Mouse (Mus musculus) intestine, embryonic 15.5 days (tissue): ENCODE results near the gene Tlx2. TPM values are rescaled to one million over a fixed set of nuclear protein-coding genes. Genes with fewer than 3 reads are reported as not detected.
A peak's percentile ranks its signal among the peaks of the same experiment; 100 is the strongest.

Source experiments
- ATAC-seq: fragments of 200-750 bp; cut with Nextera tagmentation; 2 replicates; pipeline ENCODE4 v1.8.0; 2017; ENCODE audit warnings: moderate TSS enrichment, moderate library complexity
- H3K27ac ChIP-seq: fragments of 300-500 bp; sonication (generic); 2 replicates; pipeline ENCODE4 v1.5.1; 2015; ENCODE audit warnings: mild to moderate bottlenecking, inconsistent platforms
- H3K27me3 ChIP-seq: fragments of 300-500 bp; sonication (generic); replicated peaks from 2 replicates; pipeline ENCODE4 v1.6.1; 2015; ENCODE audit warnings: inconsistent platforms
- H3K36me3 ChIP-seq: fragments of 300-500 bp; sonication (generic); 2 replicates; pipeline ENCODE4 v1.6.1; 2015; ENCODE audit warnings: inconsistent platforms
- H3K4me1 ChIP-seq: fragments of 300-500 bp; sonication (generic); replicated peaks from 2 replicates; pipeline ENCODE4 v1.6.1; 2015; ENCODE audit warnings: inconsistent platforms
- H3K4me2 ChIP-seq: fragments of 300-500 bp; sonication (generic); replicated peaks from 2 replicates; pipeline ENCODE4 v1.6.1; 2015; ENCODE audit warnings: mild to moderate bottlenecking, inconsistent platforms
- H3K4me3 ChIP-seq: fragments of 300-500 bp; sonication (generic); replicated peaks from 2 replicates; pipeline ENCODE4 v1.5.1; 2015; ENCODE audit warnings: inconsistent platforms
- H3K9ac ChIP-seq: fragments of 300-500 bp; sonication (generic); 2 replicates; pipeline ENCODE4 v1.6.1; 2015; ENCODE audit warnings: inconsistent platforms
- H3K9me3 ChIP-seq: fragments of 300-500 bp; sonication (generic); 2 replicates; pipeline ENCODE4 v1.6.1; 2016; ENCODE audit warnings: inconsistent platforms
- WGBS: fragments of 180-500 bp; shearing (Covaris S2); methylation state at CpG from one replicate; pipeline ENCODE4 v1.1.7; 2015; 5-methylcytosine and 5-hydroxymethylcytosine counted together
- polyA plus RNA-seq: library from polyadenylated mRNA; unstranded; fragments of >200 nt; fragmentation: Nextera tagmentation; extraction: Ambion mirVana; gene quantifications from 2 replicates; pipeline ENCODE4 v1.2.1, GENCODE M21; 2015

The Tlx2 gene
- polyA plus RNA-seq, 1 experiment from 2014 or later: 22.5 TPM

DNA sequence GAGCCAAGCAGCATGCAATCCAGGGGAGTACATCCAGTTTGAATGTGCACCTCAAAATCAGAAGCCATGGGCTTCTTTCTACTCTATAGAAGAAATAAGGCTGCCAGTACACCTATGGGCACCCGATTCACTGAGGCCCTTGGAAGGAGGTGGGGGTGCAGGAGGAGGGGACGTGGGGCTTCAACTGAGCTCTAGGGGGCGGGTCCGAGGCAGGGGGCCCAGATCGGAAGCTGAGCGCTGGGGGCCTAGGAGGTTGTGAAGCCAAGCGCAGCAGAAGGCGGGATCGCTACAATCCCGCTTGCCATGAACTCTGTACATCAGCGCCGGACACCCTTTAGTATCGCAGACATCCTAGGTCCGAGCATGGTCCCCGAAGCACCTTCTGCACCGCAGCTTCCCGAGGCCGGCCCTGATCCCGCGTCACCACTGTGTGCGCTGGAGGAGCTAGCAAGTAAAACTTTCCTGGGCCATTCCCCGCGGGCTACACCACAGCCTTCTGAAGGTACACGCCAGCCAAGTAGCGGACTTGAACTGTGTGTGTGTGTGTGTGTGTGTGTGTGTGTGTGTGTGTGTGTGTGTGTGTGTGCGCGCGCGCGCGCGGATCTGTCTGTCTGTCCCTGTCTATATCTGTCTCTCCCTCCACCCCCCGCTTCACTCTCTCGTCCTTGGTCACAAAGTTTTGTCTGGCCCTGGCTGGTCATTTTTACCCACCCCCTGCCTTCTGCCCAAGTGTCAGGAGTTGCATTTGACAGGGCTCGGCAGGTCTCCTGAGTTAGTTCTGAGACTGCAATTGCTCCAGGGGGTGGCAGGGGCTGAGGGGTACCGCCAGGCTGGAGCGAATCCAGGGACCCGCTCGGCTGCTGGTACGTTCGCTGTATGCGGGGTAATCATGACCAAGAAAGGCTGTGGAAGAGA, 16.3 kb upstream of the Tlx2 start, which contains the start of gene Lbx2:
Gene Lbx2 (plus strand): TSS at position 247 of the 915 bp plus-strand sequence.
- Histone ChIP-seq H3K9ac (no peak within 1 kb of the TSS), H3K27ac (no peak within 1 kb of the TSS), H3K9me3 (no peaks in the 10 kb centered on the region), H3K27me3 (peaks cover 69% of the 10 kb centered on the region), H3K4me2 (peak within 1 kb of the TSS; percentile 56), H3K4me1 (peaks cover 14% of the 10 kb centered on the region), H3K4me3 (peak within 1 kb of the TSS; percentile 22), H3K36me3 (no peaks in the 10 kb centered on the region)
- ATAC-seq: no peak
- 5% methylated on average over 41 of the region's 42 CpGs for WGBS

DNA sequence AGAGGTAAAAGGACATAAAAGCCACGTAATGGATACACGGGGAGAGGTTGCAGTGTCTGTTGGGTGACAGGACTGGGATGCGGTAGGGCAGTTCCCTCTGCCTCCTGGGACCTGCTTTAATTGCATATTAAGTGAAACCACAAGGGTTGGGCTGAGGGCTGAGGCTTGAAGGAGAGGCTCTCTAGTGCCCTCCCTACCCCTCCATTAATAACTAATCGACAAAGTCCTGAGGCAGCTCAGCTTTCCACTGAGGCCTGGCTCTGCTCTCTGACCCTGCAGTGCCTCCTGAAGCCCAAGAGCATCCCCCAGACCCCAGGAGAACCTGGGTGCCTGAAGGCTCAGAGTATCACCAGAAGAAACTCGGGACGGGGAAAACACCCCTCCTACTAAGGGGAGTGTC, 14.4 kb upstream of the Tlx2 start:
- no peak overlapping the region for H3K4me3 ChIP-seq
- no peaks in the 10 kb centered on the region for H3K9me3 ChIP-seq
- H3K27me3 ChIP-seq: peaks cover 64% of the 10 kb centered on the region
- no peak for ATAC-seq
- H3K36me3 ChIP-seq: peaks cover 6% of the 10 kb centered on the region; the same call in 1 of the 2 replicates
- peaks cover 14% of the 10 kb centered on the region for H3K4me1 ChIP-seq
- 15% methylated on average over 6 of the region's 6 CpGs for WGBS
- H3K4me2 ChIP-seq: no peak overlapping the region
- H3K9ac ChIP-seq: no peak overlapping the region
- no peak overlapping the region for H3K27ac ChIP-seq

DNA sequence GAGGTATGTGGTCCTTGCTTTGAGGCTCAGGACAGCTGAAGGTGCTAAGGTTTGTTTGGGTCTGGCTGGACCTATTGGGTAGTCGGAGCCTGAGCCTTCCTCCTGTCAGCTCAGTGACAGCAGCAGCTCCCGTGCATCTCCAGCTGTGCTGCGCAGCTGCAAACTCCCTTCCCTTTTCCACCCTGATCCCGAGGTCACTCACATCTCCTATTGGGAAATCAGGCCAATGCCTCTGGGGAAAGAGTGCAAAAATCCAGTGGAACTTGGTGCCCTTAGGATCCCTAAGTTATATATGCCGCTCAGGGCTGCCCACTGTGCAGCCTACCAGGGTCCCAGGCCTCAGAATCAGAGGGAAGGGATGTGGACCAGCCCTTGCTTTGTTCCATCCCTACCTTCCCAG, 13.4 kb upstream of the Tlx2 start:
- H3K36me3 ChIP-seq: peaks cover 6% of the 10 kb centered on the region; the same call in 1 of the 2 replicates
- no peak overlapping the region for H3K4me2 ChIP-seq
- peaks cover 56% of the 10 kb centered on the region for H3K27me3 ChIP-seq
- H3K4me1 ChIP-seq: peaks cover 14% of the 10 kb centered on the region
- 34% methylated on average over 5 of the region's 5 CpGs for WGBS
- ATAC-seq: no peak
- H3K4me3 ChIP-seq: no peak overlapping the region
- H3K27ac ChIP-seq: no peak overlapping the region
- no peak overlapping the region for H3K9ac ChIP-seq
- H3K9me3 ChIP-seq: no peaks in the 10 kb centered on the region

DNA sequence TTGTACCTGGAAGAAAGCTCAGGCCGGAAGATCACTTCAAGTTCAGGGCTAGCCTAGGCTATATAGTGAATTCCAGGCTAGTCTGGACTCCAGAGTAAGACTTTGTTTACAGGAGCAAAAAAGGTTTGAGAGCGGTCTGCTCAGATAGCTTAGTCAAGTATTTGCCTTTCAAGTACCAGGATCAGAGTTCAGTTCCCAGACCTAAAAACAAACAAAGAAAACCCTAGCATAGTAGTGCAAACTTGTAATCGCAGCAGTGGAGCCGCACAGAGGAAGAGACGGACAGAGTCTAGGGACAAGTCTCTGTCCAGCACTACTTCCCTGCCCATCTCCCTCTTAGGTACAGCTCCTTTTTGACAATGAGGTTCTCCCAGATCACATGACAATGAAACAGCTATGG, 10.1 kb upstream of the Tlx2 start:
- Histone ChIP-seq H3K27me3 (peaks cover 46% of the 10 kb centered on the region), H3K9me3 (no peaks in the 10 kb centered on the region), H3K4me1 (peaks cover 3% of the 10 kb centered on the region; the same call in 1 of the 2 replicates), H3K27ac (no peak overlapping the region), H3K9ac (no peak overlapping the region), H3K4me2 (no peak overlapping the region), H3K4me3 (no peak overlapping the region), H3K36me3 (peaks cover 6% of the 10 kb centered on the region; the same call in 1 of the 2 replicates)
- WGBS: 91% methylated on average over 5 of the region's 5 CpGs
- no peak for ATAC-seq

DNA sequence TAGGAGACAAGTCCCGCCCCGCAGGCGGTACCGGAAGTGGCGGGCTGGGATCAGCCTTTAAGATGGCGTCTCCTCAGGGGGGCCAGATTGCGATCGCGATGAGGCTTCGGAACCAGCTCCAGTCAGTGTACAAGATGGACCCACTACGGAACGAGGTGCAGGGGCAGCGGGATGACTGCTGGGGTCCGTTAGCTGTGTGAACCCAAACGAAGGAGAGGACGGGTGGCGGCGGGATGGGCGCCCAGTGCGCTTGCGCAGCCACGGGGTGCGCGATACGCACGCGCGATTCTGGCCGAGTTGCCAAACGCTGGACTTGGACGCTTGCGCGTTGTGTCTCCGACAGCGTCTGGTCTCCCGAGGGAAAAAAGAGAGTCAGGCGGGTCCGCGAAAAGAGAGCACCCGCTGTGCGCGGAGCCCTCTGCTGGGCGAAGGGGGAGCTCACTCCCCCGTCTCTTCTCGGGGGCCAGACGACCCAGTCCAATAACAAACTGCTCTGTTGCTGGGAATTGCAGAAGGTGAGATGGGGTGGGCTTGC, 8.3 kb upstream of the Tlx2 start:
- Histone ChIP-seq H3K9ac (peak overlapping the region; percentile 62), H3K36me3 (peaks cover 6% of the 10 kb centered on the region; the same call in 1 of the 2 replicates), H3K9me3 (no peaks in the 10 kb centered on the region), H3K4me2 (peak overlapping the region; percentile 89), H3K27me3 (peaks cover 43% of the 10 kb centered on the region), H3K4me3 (peak overlapping the region; percentile 78), H3K4me1 (peaks cover 3% of the 10 kb centered on the region; the same call in 1 of the 2 replicates), H3K27ac (peak overlapping the region; percentile 77)
- WGBS: under 1% methylated on average over 46 of the region's 46 CpGs
- peak; percentile 96 for ATAC-seq

DNA sequence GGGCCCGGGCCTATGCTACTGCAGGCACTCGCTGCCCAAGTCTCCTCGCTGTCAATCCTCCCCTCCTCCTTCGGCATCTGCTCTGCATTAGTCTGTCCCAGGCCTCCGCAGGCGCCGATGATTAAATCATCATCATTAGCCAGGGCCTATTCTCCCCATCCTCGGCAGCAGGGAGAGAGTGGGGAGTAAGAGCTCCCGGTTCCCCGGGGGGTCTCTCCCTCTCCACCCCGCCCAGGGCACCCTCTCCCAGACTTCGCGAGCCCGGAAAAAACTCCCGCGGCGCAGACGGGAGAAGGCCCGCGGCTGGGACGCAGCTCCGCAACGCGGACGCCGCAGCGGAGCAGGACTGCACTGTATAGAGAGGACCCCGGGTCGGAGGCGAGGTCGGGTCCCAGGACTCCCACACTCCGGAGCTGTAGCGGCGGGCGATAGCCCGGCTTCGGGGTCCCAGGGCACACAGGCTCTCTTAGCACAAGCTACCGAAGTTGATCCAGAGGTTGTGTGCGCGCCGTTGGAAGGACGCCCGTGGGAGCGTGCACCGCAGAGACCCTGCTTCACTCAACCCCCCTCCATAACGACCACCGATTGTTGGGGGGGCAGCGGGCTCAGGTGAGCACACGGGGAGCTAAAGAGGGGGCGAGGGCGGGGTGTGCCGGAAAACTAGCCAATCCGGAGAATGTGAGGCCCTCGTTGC, 7.7 kb upstream of the Tlx2 start, which contains the start of gene Pcgf1:
Gene Pcgf1 (plus strand): TSS at position 240 of the 694 bp plus-strand sequence.
- H3K36me3 ChIP-seq: peaks cover 6% of the 10 kb centered on the region; the same call in 1 of the 2 replicates
- H3K4me1 ChIP-seq: peaks cover 3% of the 10 kb centered on the region; the same call in 1 of the 2 replicates
- peak within 1 kb of the TSS; percentile 77 for H3K27ac ChIP-seq
- H3K9ac ChIP-seq: peak within 1 kb of the TSS; percentile 62
- no peaks in the 10 kb centered on the region for H3K9me3 ChIP-seq
- peaks cover 39% of the 10 kb centered on the region for H3K27me3 ChIP-seq
- WGBS: under 1% methylated on average over 54 of the region's 54 CpGs
- H3K4me2 ChIP-seq: peak within 1 kb of the TSS; percentile 89
- peak within 1 kb of the TSS; percentile 78 for H3K4me3 ChIP-seq
- ATAC-seq: peak; percentile 62

DNA sequence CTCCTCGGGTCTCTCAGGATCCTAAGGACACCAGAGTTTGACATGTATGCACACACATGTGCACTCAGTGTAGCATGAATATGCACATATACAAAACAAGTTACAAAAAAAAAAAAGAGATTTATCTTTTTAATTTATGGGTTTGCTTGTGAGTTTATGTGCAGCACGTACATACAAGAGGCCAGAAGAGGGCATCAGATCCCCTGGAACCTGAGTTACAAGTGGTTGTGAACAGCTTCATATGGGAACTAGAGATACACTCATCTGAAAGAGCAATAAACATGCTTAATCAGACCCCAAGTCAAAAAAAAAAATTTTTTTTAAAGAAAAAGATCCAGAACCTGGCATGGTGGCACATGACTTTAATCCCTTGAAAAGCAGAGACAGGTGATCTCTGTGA, 4.9 kb upstream of the Tlx2 start:
- Histone ChIP-seq H3K4me3 (no peak overlapping the region), H3K9me3 (no peaks in the 10 kb centered on the region), H3K36me3 (no peaks in the 10 kb centered on the region), H3K27me3 (peaks cover 65% of the 10 kb centered on the region), H3K27ac (no peak overlapping the region), H3K4me2 (no peak overlapping the region), H3K9ac (no peak overlapping the region), H3K4me1 (peaks cover 16% of the 10 kb centered on the region)
- no peak for ATAC-seq
- WGBS: 24% methylated on average over 2 of the region's 2 CpGs

DNA sequence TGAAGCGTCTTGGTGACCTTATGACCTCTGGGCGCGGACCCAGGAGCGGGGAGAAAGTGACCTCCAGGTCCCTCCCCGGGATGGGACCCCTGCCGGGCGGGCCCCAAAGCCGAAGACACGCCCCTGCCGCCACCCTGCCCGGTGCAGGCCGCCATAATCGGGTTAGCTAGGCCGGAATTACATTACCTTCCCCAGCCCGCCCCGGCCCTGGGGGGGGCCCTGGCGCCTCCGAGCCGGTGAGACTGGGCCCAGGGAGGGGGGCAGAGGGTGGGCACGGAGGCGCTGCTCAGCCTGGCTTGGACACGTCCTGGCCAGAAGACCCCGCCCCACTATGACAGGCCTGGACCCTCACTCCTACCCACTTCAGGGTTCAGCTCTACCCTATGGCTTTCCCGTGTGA, 1.1 kb upstream of the Tlx2 start:
- Histone ChIP-seq H3K36me3 (no peaks in the 10 kb centered on the region), H3K27ac (peak overlapping the region; percentile 44), H3K27me3 (peaks cover 92% of the 10 kb centered on the region), H3K9ac (no peak overlapping the region), H3K4me3 (peak overlapping the region; percentile 37; the same call in 1 of the 2 replicates), H3K4me1 (peaks cover 29% of the 10 kb centered on the region), H3K4me2 (peak overlapping the region; percentile 40), H3K9me3 (no peaks in the 10 kb centered on the region)
- WGBS: 2% methylated on average over 24 of the region's 24 CpGs
- ATAC-seq: peak; percentile 64

DNA sequence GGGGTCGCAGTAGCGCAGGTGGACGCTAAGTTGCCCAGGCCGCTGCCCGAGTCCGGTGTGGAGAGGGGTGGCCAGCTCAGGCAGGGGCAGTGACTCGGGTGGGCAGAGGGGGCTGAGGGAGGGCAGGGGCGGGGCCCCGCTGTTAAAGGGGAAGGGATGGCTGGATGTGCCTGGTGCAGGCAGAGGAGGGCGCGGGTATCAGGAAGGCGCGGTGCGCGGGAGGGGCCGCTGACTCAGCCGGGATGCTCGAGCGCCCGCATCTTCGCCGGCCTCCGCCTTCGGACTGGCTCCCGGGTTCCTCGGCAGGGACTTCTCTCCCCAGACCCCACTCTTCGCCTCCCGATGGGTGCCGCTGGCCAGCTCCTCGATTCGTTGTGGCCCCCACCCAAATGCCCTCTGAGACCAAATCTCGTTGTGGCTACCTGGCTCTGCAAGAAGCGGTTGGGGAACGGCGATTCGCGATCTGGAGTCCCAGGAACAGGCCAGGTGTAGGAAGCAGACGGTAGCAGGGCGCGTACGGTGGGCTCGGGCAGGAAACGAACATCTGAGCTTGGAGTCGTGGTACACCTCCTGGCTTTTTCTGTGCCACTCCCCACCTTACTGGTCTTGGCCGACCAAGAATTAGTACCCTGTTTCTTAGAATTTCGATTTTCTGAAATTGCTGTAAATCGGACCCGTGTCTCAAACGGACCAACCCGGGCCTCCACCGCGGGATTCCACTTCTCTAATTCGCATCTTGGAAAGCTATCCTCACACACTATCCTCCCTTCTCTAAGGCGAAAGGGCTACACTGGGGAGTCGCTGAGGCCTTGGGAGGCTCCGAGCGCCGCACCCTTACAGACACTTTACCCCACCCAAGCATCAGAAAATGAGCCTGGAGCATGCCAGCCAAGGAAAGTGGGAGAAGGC, 472 bp upstream of the Tlx2 start:
- H3K4me1 ChIP-seq: peaks cover 29% of the 10 kb centered on the region
- 0 out of 2 replicates have a peak overlapping the region, but pooled peaks have one; percentile 9 for H3K9ac ChIP-seq
- peak overlapping the region; percentile 37 for H3K4me3 ChIP-seq
- H3K36me3 ChIP-seq: no peaks in the 10 kb centered on the region
- WGBS: 1% methylated on average over 58 of the region's 58 CpGs
- peak overlapping the region; percentile 65 for H3K4me2 ChIP-seq
- ATAC-seq: peak; percentile 39
- no peaks in the 10 kb centered on the region for H3K9me3 ChIP-seq
- H3K27ac ChIP-seq: peak overlapping the region; percentile 44
- H3K27me3 ChIP-seq: peaks cover 91% of the 10 kb centered on the region

DNA sequence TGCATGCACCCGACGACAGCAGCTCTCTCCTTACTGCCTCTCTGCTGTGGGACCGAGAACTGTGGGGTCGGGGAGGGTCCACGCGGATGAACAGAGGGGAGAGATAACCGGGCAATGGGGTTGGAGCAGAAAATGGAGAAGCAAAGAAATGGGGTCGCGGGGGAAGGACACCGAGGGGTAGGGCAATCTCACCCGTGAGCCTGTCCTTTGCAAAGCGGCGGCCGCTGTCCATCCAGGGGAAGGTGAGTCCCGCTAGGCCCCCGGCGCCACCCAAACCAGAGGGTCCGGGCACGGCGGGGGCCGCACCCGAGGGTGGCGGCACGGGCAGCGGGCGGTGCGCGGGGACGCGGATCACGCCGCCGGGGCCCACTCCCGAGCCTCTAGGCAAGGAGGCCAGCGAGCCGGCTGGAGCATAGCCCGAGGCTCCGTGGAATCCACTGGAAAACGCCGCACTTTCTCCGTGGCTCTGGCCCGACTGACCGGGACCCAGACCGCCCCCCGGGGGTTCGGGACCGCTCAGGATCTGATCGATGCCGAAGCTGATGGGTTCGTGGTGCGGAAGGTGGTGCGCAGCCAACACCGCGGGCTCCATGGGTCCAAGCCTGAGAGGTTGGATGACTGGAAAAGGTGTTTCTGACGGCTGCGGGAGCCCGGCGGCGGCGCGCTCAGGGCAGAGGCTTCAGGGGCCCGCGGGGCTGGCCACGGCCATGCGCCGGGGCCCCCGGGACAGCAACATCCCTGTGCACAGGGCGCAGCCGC, 426 bp downstream of the Tlx2 start:
- Histone ChIP-seq H3K9me3 (no peaks in the 10 kb centered on the region), H3K4me2 (peak overlapping the region; percentile 65), H3K27me3 (peaks cover 93% of the 10 kb centered on the region), H3K9ac (peak overlapping the region; percentile 9), H3K27ac (no peak overlapping the region), H3K4me1 (peaks cover 29% of the 10 kb centered on the region), H3K36me3 (no peaks in the 10 kb centered on the region), H3K4me3 (peak overlapping the region; percentile 37)
- 1% methylated on average over 69 of the region's 69 CpGs for WGBS
- ATAC-seq: no peak
